Mouse (Mus musculus): ENCODE measurements around the gene Memo1.
"Not testable (repeated sequence)": the region's sequence is repeated elsewhere in the genome, so short reads cannot be mapped to it uniquely, and the experiment has no call there.

Memo1 gene

DNA sequence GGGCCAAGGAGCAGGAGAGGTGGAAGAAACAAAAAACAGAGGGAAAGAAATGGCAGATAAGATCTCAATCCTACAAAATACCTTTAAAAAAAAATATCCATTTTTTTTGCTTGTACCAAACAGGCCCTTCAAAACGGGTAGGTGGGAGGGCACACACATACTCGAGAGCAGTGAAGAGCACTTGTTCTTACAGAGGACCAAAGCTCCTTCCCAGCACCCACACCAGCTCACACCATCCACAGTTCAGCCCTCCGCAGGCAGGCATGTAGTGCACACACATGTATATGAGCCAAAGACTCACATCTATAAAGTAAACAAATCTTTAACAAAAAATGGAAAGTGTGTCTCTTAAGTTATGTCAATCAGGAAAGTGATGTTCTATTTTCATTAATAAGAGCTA is 52.5 kb downstream of the Memo1 start:
- DNase-seq = no peak

DNA sequence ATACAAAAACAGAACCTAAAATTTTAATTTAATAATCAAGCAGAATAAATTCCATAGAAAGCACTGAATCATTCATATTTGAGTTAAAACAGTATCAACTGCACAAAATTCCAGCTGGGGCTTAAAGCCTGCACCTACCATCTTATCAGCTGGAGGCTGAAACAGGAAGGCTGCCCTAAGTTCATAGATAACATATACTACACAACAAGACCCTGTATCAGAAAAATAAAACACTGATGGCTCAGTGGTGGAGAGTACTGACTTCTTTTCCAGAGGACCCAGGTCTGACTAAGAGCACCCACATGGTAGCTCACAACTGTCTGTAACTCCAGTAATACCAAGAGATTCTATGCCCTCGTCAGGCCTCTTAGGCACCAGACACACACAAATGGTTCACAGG is 55.0 kb downstream of the Memo1 start:
- no peak for DNase-seq

DNA sequence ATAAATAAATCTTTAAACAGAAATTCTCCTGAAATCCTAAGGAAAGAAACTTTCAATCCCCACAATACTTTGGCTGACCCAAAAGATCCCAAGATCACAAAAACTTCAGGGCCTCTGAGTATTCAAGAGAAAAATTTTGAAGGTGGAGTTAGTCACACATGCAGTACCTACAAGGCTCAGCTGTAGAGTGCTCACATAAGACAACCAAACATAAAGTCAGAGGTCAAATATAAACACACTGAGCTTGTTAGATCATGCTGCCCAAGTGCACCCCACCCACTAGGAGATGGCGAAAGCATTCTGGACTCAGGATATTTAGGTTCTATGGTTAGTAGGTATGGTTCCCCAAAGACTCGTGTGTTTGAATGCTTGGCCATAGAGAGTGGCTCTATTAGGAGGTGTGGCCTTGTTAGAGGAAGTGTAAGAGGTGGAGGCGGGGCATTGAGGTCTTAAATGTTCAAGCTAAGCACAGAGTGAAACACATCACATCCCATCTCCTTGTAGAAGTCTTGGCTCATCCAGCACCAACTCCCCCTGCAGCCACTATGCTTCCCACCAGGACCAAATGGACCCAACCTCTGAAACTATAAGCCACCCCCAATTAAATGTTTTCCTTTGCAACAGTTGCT is 67.1 kb downstream of the Memo1 start:
- no peak for DNase-seq

DNA sequence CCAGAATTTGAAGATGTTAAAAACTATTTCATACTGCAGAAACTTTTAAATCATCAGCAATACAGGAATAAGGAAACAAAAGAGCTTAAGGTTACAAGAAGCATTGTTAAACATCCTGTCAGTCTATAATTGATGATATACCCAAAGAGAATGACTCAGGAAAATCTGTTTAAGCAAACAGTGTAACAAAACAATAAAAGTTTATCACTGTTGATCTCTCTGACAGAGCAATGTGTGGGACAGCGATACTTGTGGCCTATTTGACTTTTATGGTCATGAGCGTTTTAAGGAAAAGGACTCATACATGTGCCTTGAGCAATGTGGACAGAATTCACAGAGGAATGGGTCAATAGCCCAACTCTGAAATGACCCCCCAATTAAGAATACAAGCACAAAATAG is 78.0 kb downstream of the Memo1 start:
- no peak for DNase-seq

DNA sequence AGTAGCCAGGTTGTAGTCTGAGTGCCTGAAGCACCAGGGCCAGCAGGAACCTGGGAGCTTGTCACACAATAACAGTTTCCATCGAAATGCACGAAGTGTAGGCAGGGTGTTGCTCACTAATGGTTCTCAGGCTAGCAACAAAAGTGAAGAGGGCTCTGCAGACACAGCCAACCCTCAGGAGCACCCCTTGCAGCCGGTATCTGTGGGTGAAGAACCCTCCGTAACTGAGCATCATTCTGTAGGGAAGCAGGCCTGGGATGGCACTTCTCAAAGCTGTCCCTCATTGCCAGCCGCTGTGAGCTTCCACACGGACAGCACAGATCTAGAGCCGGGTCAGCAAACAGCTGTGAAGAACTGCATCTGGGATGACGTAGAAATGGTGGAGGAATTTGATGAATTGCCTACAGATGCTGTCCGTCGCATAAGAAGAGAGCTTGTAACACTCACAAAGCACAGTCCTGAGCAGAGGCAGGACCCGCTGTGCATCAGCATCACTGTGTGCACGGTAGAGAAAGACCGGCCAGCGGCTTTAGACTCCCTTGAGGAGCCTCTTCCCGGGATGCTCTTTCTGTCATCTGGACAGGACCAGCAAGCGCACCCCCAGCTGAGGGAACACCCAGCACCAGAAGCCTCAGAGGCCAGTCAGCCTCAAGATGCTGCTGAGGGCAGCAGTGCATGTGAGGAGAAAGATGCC is 82.3 kb downstream of the Memo1 start:
- not testable (repeated sequence) for DNase-seq

DNA sequence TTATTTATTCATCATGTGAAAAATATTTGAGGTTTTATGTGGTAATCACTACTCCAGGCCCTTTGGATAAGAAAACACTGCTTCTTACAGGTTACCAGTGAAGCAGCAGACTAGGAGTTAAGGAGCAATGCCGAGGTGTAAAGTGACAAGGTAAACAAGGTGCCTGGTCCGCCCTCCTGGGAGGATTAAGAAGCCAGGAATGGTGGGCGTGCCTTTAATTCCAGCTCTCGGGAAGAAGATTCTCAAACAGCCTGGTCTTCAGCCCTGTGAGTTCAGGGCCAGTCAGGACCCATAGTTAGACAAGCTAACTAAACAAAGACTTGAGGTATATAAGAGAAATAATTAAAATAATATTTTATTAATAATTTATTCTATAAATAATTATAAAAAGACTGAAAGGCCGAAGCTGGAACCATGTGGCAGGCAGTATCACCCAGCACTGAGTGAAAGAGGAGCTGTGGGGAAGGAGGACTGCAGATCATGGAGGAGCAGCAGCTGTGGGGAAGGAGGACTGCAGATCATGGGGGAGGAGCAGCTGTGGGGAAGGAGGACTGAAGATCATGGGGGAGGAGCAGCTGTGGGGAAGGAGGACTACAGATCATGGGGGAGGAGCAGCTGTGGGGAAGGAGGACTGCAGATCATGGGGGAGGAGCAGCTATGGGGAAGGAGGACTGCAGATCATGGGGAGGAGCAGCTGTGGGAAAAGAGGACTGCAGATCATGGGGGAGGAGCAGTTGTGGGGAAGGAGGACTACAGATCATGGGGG is 86.0 kb downstream of the Memo1 start:
- no peak for DNase-seq

DNA sequence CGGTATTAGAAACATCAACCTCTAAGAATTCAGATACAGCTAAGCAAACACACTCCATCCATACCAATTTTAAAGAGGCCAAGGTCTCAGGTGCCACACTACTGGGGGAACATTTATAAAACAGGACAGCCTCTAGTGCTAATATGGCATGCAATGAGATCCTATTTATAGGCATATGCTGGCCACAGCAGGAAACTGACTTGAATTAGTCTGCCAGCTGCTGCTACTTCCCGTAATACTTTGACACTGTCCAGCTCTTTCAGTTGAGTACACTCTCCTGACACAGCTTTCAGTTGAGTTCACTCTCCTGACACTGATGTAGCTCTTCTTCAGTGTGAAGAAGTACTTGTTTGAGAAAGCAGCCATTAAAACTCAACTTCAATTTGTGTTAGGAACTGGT is 99.4 kb downstream of the Memo1 start:
- no peak for DNase-seq

DNA sequence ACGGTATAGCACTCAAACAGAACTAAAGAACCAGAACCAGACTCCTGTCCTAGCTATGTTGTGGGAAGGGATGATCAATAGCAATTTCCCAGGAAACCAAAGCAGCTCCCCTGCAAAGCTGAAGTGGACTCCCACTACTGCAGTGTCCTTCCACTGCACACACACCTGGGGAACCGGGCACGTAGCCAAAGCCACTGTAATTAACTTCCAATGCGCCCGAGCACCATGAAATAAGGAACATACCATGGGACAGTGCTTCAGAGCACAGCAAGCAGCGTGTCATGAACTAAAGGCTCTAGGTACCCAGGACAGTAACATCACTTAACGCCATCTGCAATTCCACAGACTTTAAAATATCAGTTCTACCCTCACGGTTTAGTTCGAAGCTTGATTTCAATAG is 100.6 kb downstream of the Memo1 start:
- no peak for DNase-seq

DNA sequence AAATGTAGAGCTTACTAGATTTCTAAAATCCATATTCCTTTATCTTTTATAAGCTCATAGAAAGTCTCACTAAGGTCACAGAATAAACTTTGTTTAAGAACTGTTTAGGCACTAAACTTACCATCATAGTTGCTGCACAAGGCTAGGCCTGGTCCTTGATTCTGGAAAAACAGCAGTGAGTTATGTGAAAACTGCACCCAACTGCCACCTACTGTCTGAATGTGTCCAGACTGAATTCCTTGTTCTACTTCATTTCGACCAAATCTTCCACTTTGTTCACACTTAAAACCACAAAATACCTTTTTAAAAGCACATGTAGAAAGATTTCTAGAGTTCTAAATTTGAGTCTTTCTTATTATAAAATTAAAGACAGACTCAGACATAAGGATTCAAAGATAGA is 101.9 kb downstream of the Memo1 start:
- no peak for DNase-seq

DNA sequence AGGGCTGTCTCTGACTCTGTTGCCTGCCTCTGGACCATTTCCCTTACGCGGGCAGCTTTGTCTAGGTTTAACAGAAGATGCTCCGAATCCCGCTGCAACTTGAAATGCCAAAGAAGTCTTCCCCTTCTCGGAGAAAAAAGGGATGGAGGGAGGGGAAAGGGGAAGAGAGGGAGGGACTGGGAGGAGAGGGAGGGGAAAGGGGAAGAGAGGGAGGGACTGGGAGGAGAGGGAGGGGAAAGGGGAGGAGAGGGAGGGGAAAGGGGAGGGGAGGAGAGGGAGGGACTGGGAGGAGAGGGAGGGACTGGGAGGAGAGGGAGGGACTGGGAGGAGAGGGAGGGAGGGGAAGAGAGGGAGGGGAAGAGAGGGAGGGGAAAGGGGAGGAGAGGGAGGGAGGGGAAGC is 103.9 kb downstream of the Memo1 start:
- no peak for DNase-seq

DNA sequence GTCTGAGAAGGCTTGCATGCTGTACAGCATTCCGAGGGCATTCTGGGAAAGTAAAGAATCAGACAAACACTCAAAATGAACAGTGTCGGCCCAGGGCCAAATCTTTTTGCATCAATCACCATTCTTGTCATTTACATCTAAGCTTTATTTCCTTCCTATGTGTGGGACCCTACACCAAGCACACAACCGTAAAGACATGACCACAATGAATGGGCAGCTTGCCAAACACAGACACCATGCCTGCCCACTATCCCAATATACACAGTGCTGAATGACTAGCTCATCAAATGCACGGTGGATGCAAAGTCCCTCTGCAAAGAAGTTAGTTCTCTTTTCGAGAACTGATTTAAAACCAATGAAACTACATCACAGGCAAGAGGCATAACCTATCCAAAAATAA is 109.1 kb downstream of the Memo1 start:
- DNase-seq = no peak

DNA sequence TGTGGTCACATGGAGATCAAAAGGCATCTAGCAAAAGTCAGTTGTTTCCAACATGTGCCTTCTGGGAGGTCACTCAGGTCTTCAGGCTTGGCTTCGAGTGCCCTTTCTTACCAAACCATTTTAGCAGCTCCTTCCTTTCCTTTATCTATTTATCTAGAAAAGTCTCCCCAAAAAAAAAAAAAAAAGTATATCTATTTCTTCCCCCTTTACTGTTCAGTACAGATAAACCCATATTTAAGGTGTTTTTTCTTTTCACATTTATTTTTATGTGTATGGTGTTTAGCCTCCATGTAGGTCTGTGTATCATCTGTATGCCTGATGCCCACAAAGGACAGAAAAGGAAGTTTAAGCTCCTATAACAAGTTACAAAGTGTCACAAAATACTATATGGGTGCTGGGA is 110.6 kb downstream of the Memo1 start:
- no peak for DNase-seq

DNA sequence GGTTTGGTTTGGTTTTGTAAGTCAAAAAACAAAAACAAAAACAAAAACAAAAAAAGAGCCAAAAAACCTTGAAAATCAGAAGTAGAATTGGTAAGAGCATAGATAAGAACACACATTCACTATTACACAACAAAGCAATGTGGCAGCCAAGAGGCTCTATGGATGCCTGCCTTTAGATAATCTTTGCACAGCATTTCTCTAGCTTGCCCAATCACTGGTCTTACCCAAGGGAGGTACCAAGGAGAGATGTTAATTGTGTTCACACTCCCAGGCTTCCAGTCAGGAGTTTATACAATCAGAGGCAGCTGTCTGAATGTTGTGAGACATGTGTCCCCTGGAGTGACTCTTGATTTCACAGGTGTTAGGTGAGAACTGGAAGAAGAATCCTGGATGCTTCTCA is 114.4 kb downstream of the Memo1 start:
- DNase-seq = no peak

DNA sequence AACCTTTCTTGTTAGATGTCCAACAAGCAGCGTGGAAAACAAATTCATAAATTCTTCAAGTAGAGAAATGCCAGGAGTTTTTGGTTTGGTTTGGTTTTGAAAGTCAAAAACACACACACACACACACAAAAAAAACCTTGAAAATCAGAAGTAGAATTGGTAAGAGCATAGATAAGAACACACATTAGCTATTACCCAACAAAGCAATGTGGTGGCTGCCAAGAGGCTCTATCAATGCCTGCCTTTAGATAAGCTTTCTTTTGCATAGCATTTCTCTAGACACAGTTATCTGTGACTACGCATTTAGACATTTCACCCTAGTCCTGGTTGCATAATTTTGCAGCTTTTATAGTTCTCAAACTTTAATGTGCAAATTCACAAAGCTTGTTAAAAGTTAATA is 115.7 kb downstream of the Memo1 start:
- DNase-seq = not testable (repeated sequence)

DNA sequence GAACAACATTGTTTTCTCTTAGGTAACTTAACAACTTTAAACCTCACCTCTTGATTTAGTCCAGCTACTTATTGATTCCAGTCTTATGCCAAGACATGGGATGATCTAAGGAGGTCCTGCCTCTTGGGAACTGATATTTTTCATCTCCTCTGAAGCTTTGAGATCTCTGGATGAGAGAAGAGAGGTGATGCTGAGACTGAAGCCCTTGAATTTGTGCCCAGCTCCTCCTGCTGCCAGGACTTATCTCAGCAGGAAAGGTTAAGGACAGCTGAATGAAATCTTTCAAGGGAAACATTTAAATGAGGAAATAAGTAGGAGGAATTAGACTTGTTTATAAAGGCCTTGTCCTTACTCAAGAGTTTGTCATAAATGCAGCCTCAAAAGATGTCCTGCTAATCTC is 121.6 kb downstream of the Memo1 start:
- no peak for DNase-seq

DNA sequence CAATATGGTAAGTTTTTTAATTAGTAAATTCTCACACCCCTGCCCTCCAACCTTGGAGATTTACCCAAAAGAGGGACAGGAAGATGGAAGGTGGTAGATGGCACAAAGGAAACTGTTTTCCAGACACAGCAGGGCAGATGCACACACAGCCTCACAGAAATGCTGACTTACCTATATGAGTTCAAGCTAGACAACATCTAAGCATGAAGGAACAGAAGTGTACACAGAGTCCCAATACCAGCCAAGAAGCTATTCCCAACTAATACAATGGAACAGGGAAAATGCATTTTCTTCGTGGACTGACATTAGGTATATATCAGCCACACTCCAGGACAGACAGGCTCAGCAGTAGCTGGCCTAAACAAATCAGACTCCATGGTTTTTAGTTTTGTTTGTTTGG is 122.5 kb downstream of the Memo1 start:
- DNase-seq = no peak

DNA sequence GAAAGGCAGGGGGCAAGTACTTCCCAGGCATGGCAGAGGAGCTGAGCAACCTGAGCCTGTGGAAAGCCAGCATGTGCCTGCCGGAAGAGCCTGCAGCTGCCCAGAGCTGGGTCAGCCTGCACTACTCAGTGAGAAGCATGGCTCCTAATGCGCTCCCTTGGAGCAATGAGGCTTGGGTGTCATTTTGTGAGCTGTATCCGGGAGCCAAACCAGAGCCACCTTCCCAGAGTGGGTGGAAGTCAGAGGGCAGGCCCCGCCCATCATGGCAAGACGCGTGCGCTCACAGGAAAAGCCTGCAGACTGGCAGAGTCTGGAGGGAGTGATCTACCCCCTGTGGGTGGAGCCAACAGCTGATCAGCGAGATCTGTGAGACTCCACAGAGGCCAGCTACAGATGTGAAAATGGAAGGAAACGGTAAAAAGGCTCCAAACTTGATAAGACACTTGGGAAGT is 135.9 kb downstream of the Memo1 start:
- peak; percentile 79 to 86 for DNase-seq

DNA sequence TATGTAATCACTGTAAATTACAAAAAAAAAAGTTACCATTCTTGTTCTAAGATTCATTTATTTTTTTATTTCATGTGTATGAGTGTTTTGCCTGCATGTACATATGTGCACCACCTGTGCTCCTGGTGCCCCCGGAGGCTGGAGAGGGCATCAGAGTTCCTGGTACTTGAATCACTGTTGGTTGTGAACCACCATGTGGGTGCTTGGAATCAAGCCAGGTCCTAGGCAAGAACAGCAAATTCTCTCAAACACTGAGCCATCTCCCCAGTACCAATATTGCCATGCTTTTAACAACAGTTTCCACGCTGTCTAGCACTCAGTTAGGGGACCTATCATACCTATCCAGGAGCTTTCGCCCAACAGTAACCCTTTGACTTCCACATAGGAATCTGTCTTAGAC is 137.2 kb downstream of the Memo1 start:
- DNase-seq = no peak
